Mouse (Mus musculus): ENCODE data around the gene Col16a1. TPM values are rescaled to one million over a fixed set of nuclear protein-coding genes. Genes with fewer than 3 reads are reported as not detected.

The Col16a1 gene
- polyA plus RNA-seq, 1 experiment: 8.2 TPM

- no peaks in the 10 kb centered on the region for H3K36me3 ChIP-seq (ENCODE audit: control insufficient read depth, insufficient read depth, low read length)
- no peak overlapping the region for H3K4me3 ChIP-seq (ENCODE audit: low read depth, low read length)
- no peak for TF ChIP-seq POLR2A (IDR thresholded peaks at IDR 0.05; ENCODE audit: low read depth, low read length)
- no peak for TF ChIP-seq CTCF (IDR thresholded peaks at IDR 0.05; ENCODE audit: extremely low read depth, insufficient read length, insufficient replicate concordance, low read depth, low read length)
- whole genome bisulfite sequencing: 24% methylated on average over 9 of the region's 9 CpGs
- H3K4me1 ChIP-seq (ENCODE audit: control insufficient read depth, insufficient read depth, insufficient read length, low read length): peaks cover 11% of the 10 kb centered on the region
- no peak overlapping the region for H3K27ac ChIP-seq (ENCODE audit: insufficient read depth, low read depth, low read length)
- H3K27me3 ChIP-seq (ENCODE audit: control insufficient read depth, insufficient read depth, low read length): no peaks in the 10 kb centered on the region
These were observed 3.4 kb upstream of the Col16a1 start for GRCm38 (mm10) chr4:130044211-130044610.

GRCm38 (mm10) chr4:130045609-130046008, 2.0 kb upstream of the Col16a1 start:
- H3K36me3 ChIP-seq (ENCODE audit: control insufficient read depth, insufficient read depth, low read length): no peaks in the 10 kb centered on the region
- H3K27me3 ChIP-seq (ENCODE audit: control insufficient read depth, insufficient read depth, low read length): no peaks in the 10 kb centered on the region
- H3K4me1 ChIP-seq (ENCODE audit: control insufficient read depth, insufficient read depth, insufficient read length, low read length): peaks cover 17% of the 10 kb centered on the region
- H3K4me3 ChIP-seq (ENCODE audit: low read depth, low read length): peak overlapping the region; percentile 9; the same call in 1 of the 2 replicates
- TF ChIP-seq CTCF (IDR thresholded peaks at IDR 0.05; ENCODE audit: extremely low read depth, insufficient read length, insufficient replicate concordance, low read depth, low read length) (no peak), POLR2A (IDR thresholded peaks at IDR 0.05; ENCODE audit: low read depth, low read length) (no peak)
- 68% methylated on average over 14 of the region's 14 CpGs for WGBS
- peak overlapping the region; percentile 43; the same call in 1 of the 2 replicates for H3K27ac ChIP-seq (ENCODE audit: insufficient read depth, low read depth, low read length)

GRCm38 (mm10) chr4:130048203-130048479, 501 bp downstream of the Col16a1 start:
- Histone ChIP-seq H3K4me1 (ENCODE audit: control insufficient read depth, insufficient read depth, insufficient read length, low read length) (peaks cover 17% of the 10 kb centered on the region), H3K36me3 (ENCODE audit: control insufficient read depth, insufficient read depth, low read length) (no peaks in the 10 kb centered on the region), H3K4me3 (ENCODE audit: low read depth, low read length) (peak overlapping the region; percentile 64), H3K27ac (ENCODE audit: insufficient read depth, low read depth, low read length) (no peak overlapping the region), H3K27me3 (ENCODE audit: control insufficient read depth, insufficient read depth, low read length) (no peaks in the 10 kb centered on the region)
- no peak for TF ChIP-seq POLR2A (IDR thresholded peaks at IDR 0.05; ENCODE audit: low read depth, low read length)
- TF ChIP-seq CTCF (IDR thresholded peaks at IDR 0.05; ENCODE audit: extremely low read depth, insufficient read length, insufficient replicate concordance, low read depth, low read length): no peak
- WGBS: 59% methylated on average over 4 of the region's 4 CpGs

DNA sequence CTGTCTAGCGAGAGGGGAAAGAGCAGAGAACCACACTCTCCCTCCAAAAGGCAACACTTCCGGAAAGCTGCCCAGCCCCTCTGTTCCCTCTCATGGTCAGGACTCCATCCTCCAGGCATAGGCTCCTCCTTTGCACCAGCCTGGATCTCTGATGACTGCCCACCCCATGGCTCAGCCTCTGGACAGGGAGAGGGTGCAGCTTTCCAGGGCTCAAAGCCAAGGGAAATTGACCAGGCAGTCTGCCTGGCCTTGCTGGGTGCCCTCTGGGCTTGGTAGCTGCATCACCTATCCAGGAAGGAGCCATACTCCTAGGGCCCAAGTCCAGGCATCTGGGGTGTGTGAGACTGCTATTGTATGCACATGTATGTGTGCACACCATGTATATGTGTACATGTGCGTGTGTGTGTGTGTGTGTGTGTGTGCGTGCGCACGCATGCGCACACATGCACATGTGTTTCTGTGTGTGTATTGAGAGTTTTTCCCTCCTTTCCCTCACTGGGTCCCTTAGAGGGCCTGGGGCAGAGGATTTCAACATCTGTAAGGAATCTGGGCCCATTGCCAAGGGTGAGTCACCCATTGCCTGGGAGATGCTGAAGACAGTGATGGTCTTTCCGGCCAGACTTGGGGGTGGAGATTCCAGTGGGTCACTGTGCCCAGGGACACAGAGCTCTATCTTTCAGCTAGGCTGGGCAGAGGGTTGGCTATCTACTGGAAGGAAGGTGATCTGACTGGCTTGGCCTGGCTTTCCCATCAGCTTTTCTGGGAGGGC, 2.6 kb downstream of the Col16a1 start:
- WGBS: 68% methylated on average over 8 of the region's 8 CpGs
- H3K4me1 ChIP-seq (ENCODE audit: control insufficient read depth, insufficient read depth, insufficient read length, low read length): peaks cover 16% of the 10 kb centered on the region
- H3K4me3 ChIP-seq (ENCODE audit: low read depth, low read length): no peak overlapping the region
- TF ChIP-seq POLR2A (IDR thresholded peaks at IDR 0.05; ENCODE audit: low read depth, low read length) (no peak), CTCF (IDR thresholded peaks at IDR 0.05; ENCODE audit: extremely low read depth, insufficient read length, insufficient replicate concordance, low read depth, low read length) (no peak)
- no peaks in the 10 kb centered on the region for H3K27me3 ChIP-seq (ENCODE audit: control insufficient read depth, insufficient read depth, low read length)
- no peaks in the 10 kb centered on the region for H3K36me3 ChIP-seq (ENCODE audit: control insufficient read depth, insufficient read depth, low read length)
- no peak overlapping the region for H3K27ac ChIP-seq (ENCODE audit: insufficient read depth, low read depth, low read length)

- Histone ChIP-seq H3K27ac (ENCODE audit: insufficient read depth, low read depth, low read length) (no peak overlapping the region), H3K4me3 (ENCODE audit: low read depth, low read length) (no peak overlapping the region), H3K27me3 (ENCODE audit: control insufficient read depth, insufficient read depth, low read length) (no peaks in the 10 kb centered on the region), H3K36me3 (ENCODE audit: control insufficient read depth, insufficient read depth, low read length) (no peaks in the 10 kb centered on the region), H3K4me1 (ENCODE audit: control insufficient read depth, insufficient read depth, insufficient read length, low read length) (peaks cover 20% of the 10 kb centered on the region)
- TF ChIP-seq POLR2A (IDR thresholded peaks at IDR 0.05; ENCODE audit: low read depth, low read length): no peak
- no peak for TF ChIP-seq CTCF (IDR thresholded peaks at IDR 0.05; ENCODE audit: extremely low read depth, insufficient read length, insufficient replicate concordance, low read depth, low read length)
- 90% methylated on average over 3 of the region's 3 CpGs for WGBS
These were observed 4.6 kb downstream of the Col16a1 start for GRCm38 (mm10) chr4:130052283-130052682.

- TF ChIP-seq POLR2A (IDR thresholded peaks at IDR 0.05; ENCODE audit: low read depth, low read length) (no peak), CTCF (IDR thresholded peaks at IDR 0.05; ENCODE audit: extremely low read depth, insufficient read length, insufficient replicate concordance, low read depth, low read length) (no peak)
- Histone ChIP-seq H3K27ac (ENCODE audit: insufficient read depth, low read depth, low read length) (no peak overlapping the region), H3K27me3 (ENCODE audit: control insufficient read depth, insufficient read depth, low read length) (no peaks in the 10 kb centered on the region), H3K4me1 (ENCODE audit: control insufficient read depth, insufficient read depth, insufficient read length, low read length) (peaks cover 15% of the 10 kb centered on the region), H3K36me3 (ENCODE audit: control insufficient read depth, insufficient read depth, low read length) (no peaks in the 10 kb centered on the region), H3K4me3 (ENCODE audit: low read depth, low read length) (no peak overlapping the region)
- WGBS: 75% methylated on average over 9 of the region's 9 CpGs
These were observed 5.5 kb downstream of the Col16a1 start for GRCm38 (mm10) chr4:130053111-130053510.

- Histone ChIP-seq H3K36me3 (ENCODE audit: control insufficient read depth, insufficient read depth, low read length) (no peaks in the 10 kb centered on the region), H3K27ac (ENCODE audit: insufficient read depth, low read depth, low read length) (no peak overlapping the region), H3K4me3 (ENCODE audit: low read depth, low read length) (no peak overlapping the region), H3K27me3 (ENCODE audit: control insufficient read depth, insufficient read depth, low read length) (no peaks in the 10 kb centered on the region), H3K4me1 (ENCODE audit: control insufficient read depth, insufficient read depth, insufficient read length, low read length) (peaks cover 15% of the 10 kb centered on the region)
- 18% methylated on average over 1 of the region's 1 CpGs for WGBS
- no peak for TF ChIP-seq POLR2A (IDR thresholded peaks at IDR 0.05; ENCODE audit: low read depth, low read length)
- no peak for TF ChIP-seq CTCF (IDR thresholded peaks at IDR 0.05; ENCODE audit: extremely low read depth, insufficient read length, insufficient replicate concordance, low read depth, low read length)
These were observed 7.1 kb downstream of the Col16a1 start for GRCm38 (mm10) chr4:130054727-130055126.
